Mouse (Mus musculus) testis, postnatal 14 days (tissue): ENCODE data around the gene Cyp2g1.
"Not testable (repeated sequence)": the region's sequence is repeated elsewhere in the genome, so short reads cannot be mapped to it uniquely, and the experiment has no call there.

Experiments used
- DNase-seq: peaks from one replicate; pipeline ENCODE4 v3.0.0; 2021; ENCODE audit warnings: low spot score

Cyp2g1 gene

GRCm38 (mm10) chr7:26808592-26808991 lies at the start of gene Cyp2g1:
Cyp2g1 (plus strand) TSS chr7:26808892.
- no peak for DNase-seq

GRCm38 (mm10) chr7:26767084-26767483 lies 41.6 kb upstream of the Cyp2g1 start:
- DNase-seq: no peak

GRCm38 (mm10) chr7:26769881-26770470 lies 38.7 kb upstream of the Cyp2g1 start:
- DNase-seq: no peak

GRCm38 (mm10) chr7:26772866-26773586 lies 35.7 kb upstream of the Cyp2g1 start:
- no peak for DNase-seq

- DNase-seq: no peak
Observed at GRCm38 (mm10) chr7:26775866-26776265, 32.8 kb upstream of the Cyp2g1 start.

GRCm38 (mm10) chr7:26777806-26778205 lies 30.9 kb upstream of the Cyp2g1 start:
- no peak for DNase-seq

- peak; percentile 29 for DNase-seq
Observed at GRCm38 (mm10) chr7:26778474-26778873, 30.2 kb upstream of the Cyp2g1 start.

GRCm38 (mm10) chr7:26779799-26780416 lies 28.8 kb upstream of the Cyp2g1 start:
- no peak for DNase-seq

GRCm38 (mm10) chr7:26780510-26780909 lies 28.2 kb upstream of the Cyp2g1 start:
- no peak for DNase-seq

GRCm38 (mm10) chr7:26780998-26781766 lies 27.5 kb upstream of the Cyp2g1 start:
- DNase-seq: no peak

- DNase-seq: no peak
Observed at GRCm38 (mm10) chr7:26781767-26782131, 26.9 kb upstream of the Cyp2g1 start.

- DNase-seq: peak; percentile 61
Observed at GRCm38 (mm10) chr7:26783163-26783562, 25.5 kb upstream of the Cyp2g1 start.

- DNase-seq: not testable (repeated sequence)
Observed at GRCm38 (mm10) chr7:26786013-26786412, 22.7 kb upstream of the Cyp2g1 start.

- no peak for DNase-seq
Observed at GRCm38 (mm10) chr7:26789984-26790383, 18.7 kb upstream of the Cyp2g1 start.

GRCm38 (mm10) chr7:26800104-26800503 lies 8.6 kb upstream of the Cyp2g1 start:
- DNase-seq: no peak

- DNase-seq: no peak
Observed at GRCm38 (mm10) chr7:26800996-26801395, 7.7 kb upstream of the Cyp2g1 start.

- DNase-seq: not testable (repeated sequence)
Observed at GRCm38 (mm10) chr7:26831556-26832292, 23.0 kb downstream of the Cyp2g1 start.

GRCm38 (mm10) chr7:26832668-26833067 lies 24.0 kb downstream of the Cyp2g1 start:
- not testable (repeated sequence) for DNase-seq

GRCm38 (mm10) chr7:26835059-26835458 lies 26.4 kb downstream of the Cyp2g1 start, which contains the start of gene Cyp2a5:
Cyp2a5 (plus strand) TSS chr7:26835305.
- DNase-seq: not testable (repeated sequence)

- not testable (repeated sequence) for DNase-seq
Observed at GRCm38 (mm10) chr7:26843400-26843799, 34.7 kb downstream of the Cyp2g1 start.

- DNase-seq: not testable (repeated sequence)
Observed at GRCm38 (mm10) chr7:26850063-26850462, 41.4 kb downstream of the Cyp2g1 start.
